Mouse (Mus musculus) right cerebral cortex, postnatal 10 days (tissue): ENCODE measurements around the gene Asb17.

Source experiments
- DNase-seq, 2 experiments: peaks; one replicate each; pipeline ENCODE4 v3.0.0; 2021; ENCODE audit warnings: low spot score in 2 of 2

Asb17 gene

DNA sequence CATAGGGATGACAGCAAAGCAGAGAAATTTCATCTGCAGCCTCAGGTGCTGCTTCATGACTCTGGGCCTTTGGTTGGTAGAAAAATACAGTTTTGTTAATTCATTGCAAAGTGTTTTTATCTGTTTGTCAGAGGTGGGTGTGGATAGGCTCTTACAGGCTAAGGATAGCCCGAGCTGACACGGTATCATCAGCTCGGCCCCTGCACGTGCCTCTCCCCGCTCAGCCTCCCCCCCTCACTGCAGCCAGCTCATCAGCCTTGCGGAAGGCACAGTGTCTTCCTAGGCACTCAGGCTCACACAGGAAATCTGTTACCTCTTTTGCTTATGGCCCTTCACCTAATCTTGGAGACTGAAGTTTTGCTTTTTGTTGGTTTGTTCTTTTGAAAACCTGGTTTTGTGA lies 44.1 kb downstream of the Asb17 start:
- no peak for DNase-seq

- DNase-seq: no peak
These were observed 45.3 kb downstream of the Asb17 start for GRCm38 (mm10) chr3:153889188-153889781.

DNA sequence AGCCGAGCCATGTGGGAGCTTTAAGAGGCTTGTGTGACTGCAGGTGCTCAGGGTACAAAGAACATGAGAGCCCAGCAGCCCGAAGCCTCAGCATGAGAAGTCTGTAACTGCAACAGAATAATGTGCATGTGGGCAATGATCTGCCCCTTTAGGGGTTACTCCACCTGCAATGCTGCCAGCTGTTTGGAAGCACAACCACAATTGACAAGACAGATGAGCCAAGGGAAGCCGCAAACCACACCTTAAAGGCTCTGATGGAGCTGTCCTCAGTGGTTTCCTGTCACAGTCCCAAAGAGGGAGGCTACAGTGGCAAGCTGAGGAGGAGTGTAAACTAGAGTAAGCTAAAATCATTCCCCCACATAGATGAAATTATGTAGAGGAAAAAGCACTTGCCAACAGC lies 51.4 kb downstream of the Asb17 start:
- DNase-seq: no peak

DNA sequence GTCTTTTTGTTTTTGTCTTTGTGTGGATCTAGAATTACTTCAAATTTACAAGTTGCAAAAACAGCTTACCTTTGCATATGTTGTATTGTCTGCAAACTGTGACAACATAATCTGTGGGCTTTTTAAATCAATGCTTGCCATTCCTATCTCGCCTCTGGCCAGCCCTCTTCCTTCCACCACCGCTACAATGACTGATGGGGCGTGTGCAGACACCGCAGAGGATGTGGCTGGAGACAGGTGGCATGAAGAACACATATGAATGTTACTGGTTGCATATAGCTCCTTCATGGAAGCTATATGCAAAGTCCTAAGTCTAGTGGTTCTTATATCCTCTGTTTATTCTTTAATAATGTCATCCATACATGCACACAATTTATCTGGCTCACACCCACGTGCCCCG lies 53.2 kb downstream of the Asb17 start:
- DNase-seq: no peak

DNA sequence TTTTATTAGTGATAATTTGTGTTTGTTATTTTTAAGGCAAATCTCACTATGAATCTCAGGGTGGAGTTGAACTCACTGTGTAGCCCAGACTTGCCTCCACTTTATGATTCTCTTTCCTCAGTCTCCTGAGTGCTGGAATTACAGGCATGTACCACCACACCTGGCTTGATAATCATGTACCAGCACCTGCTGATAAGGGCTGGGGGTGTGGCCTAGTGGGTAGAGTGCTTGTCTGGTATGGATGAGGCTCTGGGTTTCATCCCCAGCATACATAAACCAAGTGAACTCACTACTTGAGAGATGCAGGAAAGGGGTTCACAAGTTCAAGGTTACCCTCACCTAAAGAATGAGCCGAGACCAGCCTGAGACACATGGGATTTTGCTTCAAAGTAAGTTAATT lies 57.9 kb downstream of the Asb17 start:
- DNase-seq: no peak

DNA sequence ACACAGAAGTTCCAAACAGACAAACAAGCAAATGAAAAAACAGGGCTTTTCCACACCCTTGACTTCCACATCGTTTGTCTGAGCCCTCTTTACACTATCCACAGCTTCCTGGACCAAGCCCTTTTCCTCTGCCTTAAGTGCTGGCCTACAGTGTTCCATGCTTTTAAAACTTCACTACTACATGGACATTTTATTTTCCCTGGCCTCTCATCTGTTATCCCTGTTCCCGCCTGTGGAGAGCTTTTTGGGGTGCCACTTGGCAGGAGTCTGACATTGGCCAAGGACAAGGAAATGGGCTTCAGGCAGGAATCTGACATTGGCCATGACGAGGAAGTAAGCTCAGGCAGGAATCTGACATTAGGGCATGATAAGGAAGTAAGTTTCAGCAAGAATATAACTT lies 58.6 kb downstream of the Asb17 start:
- DNase-seq: no peak

GRCm38 (mm10) chr3:153904586-153904985 lies 60.6 kb downstream of the Asb17 start:
- DNase-seq: peak; percentile 55 to 58
